Mouse (Mus musculus): ENCODE results near the gene Synj1.

- TF ChIP-seq POLR2A (IDR thresholded peaks at IDR 0.05; ENCODE audit: borderline replicate concordance, extremely low read depth, low read depth, low read length), result no peak
- no peak for TF ChIP-seq CTCF (IDR thresholded peaks at IDR 0.05; ENCODE audit: insufficient read depth, low read length)
Observed at GRCm38 (mm10) chr16:90933534-90934176, 77.5 kb downstream of the Synj1 start.

Data from lung, adult 2 months (tissue).